Mouse (Mus musculus): ENCODE measurements at regions not wholly inside any gene's neighbourhood (a gene's known extent, or its start where the extent isn't known, plus 50 kb on each side); places are given as distances from the start of the nearest gene placed in this dataset.

DNA sequence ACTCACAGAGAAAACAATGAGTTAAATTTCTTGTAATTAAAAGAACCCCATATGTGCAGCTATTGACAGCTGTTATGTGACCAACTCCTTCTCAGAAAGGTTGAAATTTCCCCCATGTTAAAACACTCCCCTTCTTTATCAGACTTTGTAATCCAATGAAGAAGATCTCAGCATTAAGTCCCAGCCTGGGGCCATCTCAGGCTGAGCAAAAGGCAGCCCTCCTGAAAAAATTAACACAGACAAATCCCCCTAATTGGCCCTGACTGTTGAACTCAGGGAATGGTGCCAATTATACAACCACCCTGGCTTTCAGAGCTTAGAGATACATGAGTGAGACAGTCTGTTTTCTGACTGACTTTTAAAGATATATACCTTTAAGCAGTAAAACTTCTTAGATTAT is 454.9 kb upstream of the Atp11b start:
- intact Hi-C loops (cut with DNase I): no loop called here
- DNase-seq: no peak

DNA sequence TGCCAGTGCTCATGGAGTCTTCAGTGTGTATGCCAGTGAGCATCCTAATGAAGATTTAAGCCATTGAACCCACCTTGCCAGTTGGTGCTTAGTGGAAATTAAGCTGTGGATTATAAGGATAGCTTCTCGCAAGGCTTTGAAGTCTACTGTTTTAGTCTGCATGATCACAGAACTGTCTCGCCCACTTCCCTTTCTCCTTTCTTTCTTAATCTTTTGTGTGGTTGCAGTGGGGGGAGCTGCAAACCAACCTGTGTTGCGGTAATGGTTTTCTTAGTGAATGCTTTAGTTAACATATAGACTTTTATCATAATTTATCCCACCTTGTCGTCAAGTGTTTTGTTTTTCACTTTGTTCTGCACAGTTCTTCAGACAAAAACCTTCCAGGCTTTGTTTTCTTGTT is 447.9 kb upstream of the Atp11b start:
- intact Hi-C loops (cut with DNase I): no loop called here
- no peak for DNase-seq

DNA sequence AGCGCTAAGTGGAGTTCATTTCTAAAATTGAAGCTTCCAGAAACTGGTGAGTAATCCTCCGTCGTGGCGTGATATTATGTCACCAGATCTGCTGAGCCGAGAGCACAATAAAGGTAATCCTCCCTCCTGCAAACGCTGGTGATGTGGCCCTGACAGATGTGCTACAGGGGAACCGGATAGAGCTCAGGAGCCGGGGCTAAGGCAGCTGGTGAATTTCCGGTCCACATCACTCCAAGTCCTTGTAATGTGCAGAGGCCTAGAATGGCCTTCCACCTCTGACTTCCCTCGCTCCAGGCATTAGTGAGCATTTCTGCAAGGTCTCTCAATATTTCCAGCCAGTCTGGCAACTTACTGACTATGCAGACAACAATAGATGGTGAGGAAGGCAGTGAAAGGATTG is 439.7 kb upstream of the Atp11b start:
- intact Hi-C loops (cut with DNase I): no loop called here
- no peak for DNase-seq

DNA sequence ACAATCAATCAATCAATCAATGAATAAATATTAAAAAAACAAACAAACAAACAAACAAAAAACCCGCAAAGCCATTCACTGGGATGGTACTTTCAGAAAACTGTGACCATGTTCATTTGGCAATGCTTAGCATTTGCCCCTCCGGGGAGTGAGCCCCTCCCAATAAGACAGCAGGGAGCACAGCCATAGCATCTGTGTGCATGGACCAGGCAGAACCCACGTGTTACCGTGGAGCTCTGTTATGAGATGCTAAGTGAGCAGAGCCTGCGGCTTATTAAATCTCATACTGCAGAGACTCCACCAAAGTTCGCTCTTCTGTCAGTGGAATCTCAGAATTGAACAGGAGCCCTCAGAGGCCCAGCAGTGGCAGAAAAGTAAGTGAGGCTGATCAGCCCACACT is 438.7 kb upstream of the Atp11b start:
- no peak for DNase-seq
- intact Hi-C loops (cut with DNase I): no loop called here

DNA sequence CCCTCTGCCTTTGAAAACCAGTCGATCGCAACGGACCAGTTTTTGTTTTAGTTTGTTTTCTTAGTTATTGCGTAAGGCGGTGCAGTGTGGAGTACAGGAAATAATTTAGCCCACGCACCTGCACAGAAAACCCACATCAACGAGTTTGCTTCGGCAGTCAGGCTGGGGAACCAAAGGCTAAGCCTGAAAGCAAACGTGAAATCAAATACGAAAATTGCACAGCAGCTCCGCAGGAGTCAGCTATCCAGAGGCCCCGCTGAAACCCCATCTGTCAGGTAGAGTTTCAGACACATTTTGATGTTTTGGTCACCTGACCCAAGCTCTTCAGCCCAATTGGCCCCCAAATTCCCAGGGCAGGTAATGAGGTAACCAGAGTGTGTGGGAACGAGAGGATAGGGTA is 435.6 kb upstream of the Atp11b start:
- intact Hi-C loops (cut with DNase I): no loop called here
- DNase-seq: no peak

DNA sequence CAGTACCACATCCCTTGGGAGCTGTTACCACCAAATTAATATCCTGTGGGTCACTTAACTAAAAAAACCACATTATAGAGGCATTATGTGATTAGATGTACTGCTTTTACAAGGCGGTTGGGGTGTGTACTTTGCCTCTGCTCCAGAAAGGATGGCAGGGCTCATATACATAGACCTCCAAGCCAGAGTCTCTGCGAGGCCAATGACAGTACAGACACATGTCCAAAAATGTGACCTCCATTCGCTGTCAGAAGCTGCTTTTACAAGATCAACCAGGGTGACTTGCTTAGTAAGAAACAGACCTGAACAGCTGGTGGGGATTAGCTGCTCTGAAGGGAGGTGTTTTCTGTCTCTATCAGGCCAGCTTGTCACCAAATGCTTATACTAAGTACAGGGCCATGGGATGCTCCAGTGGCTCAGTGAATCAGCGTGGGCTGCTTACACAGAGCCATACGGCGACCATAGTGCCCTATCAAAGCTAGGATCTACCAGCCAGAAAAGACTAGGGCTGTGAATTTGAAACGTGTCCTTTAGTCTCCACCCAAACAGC is 433.0 kb upstream of the Atp11b start:
- intact Hi-C loops (cut with DNase I): no loop called here
- DNase-seq: no peak

DNA sequence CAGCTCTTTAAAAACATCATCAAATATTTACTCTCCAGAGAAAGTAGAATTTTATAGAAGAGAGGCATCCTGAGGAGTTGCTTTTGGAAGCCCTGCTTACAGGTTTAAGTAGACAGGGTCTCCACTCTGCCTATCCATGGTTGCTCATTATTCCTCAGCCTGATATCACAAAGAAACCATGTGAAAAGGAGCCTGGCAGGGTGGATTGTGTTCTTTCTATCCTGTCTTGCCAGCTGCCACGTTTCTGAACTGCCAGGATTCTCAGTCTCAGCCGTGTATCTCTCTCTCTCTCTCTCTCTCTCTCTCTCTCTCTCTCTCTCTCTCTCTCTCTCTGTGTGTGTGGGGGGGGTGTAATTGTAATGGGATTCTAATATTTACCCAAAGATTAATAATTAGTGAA is 431.9 kb upstream of the Atp11b start:
- no peak for DNase-seq
- intact Hi-C loops (cut with DNase I): no loop called here

DNA sequence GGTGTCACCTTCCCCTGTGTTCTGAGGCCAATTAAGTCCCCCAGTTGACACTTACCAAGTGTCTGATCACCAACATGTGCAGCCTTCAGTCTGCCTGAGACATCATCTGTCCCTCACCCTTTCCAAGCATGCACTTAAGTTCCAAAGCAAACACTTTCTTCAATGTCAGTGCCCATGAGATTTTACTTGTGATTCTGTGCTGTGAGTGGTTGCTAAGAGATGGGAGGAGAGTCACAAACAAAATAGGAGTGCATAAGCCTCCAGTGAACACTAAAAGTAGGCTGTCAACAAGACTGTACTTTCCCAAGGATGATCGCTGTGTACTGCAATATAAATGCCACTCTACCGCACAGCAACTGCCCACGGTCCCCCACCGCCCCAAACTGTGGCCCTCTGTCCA is 431.0 kb upstream of the Atp11b start:
- intact Hi-C loops (cut with DNase I): no loop called here
- DNase-seq: no peak

DNA sequence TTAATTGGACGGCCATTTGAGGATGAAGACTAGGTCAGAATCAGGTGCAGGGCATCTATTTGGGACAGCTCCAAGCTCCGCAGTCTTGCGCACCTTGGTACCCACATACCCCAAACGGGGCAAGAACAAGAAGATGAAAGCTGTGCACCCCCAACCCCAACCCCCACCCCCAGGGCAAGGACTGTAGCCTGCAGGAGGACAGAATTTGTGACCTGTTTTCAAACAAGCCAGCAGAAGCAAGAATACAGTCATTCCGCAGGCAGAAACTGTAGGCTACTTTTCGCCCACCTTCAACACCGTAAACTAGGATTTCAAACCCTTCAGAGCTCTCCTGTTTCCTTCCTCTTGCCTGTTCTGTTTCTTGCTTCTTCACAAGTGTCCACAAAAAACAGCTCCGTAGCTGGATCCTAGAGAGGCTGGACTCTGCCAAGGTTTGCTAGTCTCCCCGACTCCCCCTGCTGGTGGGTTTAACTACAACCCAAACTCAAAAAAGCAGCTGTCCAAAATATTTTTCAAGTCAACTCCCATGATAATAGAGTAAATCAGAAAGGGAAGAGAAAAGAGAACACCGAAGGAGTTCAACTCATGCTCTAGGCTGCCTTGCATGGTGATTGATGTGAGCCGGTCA is 430.3 kb upstream of the Atp11b start:
- peak; percentile 18 to 38 for DNase-seq
- intact Hi-C loops (cut with DNase I): no loop called here

DNA sequence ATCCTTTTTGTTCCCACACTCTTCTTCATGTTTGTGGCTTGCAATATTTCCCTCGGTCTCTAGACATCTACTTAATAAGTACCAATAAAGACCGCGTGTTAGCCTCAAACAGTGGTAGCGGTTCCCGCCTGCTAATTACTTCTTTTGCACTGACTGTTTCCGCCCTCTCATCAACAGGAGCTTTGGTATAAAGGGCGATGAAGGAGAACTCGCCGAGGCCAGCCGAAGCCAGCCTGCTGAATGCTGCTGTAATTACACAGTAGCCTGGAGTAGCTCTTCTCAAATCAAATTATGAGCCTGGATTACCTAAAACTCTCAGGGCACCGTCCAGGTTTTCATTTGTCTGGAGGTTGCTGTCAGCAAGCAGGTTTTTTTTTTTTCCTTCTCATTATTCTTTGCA is 429.7 kb upstream of the Atp11b start:
- intact Hi-C loops (cut with DNase I): no loop called here
- no peak for DNase-seq

DNA sequence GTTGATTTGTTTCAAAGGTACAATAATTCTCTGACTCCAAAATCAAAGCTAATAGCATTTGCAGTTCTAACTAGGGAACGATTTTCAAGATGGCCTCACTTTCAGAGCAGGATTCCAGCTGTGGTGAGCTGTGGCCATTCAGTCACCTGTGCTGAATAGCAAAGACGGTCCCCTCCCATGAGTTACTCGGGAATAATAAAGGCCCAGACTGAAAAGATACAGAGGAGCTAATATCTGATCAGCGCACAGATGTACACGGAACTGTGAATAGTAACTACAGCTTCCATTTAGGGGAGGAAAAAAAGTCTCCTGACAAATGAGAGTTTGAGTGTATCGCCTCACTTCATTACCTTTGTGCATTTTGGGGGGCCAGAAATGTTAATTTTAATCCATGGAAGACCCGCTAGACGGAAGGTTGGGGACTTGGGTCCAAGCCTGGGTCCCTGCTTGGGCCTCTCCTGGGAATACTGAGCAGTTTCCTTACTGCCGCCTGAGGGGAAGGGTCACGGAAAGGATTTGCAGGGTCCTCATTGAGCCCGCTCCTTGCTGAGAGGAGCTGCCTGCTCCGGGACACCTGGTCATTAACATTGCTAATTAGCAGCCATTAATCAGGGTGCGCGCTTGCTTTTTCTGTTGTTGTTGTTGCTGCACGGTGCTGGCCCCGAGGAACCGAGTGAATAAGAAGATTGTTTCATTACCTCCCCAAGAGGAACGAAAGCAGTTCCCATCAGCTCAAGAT is 421.2 kb upstream of the Atp11b start:
- no peak for DNase-seq
- intact Hi-C loops (cut with DNase I): no loop called here

DNA sequence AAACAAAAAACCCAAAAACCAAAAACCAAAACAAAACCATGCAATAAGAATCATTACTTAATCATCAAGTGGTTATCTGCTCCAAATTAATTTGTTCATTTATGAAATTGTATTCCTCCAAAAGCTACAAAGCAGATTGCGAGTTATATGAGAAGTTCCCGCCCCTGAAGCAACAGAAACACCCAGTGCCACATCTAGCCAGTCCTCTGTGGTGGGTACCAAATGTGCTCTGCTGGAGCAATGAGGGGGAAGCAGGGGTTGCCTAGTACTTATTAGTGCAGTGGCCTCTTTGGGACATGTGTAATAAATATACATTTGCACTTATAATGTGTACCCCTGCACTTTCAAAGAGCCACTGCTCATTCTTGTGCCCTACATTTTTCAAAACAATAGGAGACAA is 419.9 kb upstream of the Atp11b start:
- DNase-seq: no peak
- intact Hi-C loops (cut with DNase I): no loop called here

DNA sequence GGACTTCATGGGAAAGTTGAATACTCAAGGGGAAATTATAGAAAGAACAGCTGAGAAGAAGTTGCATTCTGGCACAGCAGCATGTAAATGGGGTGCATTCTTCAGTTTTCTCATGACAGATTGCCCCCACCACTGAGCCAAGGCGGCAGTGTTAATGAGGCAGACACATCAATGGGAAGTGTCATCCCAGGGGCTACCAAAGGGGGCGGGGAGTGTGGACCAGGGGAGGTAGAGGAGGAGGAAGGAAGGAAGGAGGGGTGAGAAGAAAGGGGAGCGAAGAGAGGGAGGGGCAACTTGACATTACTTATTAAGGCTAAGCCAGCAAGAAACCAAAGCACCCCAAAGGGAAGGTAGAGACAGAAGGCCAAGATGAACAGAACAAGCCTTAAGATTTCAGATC is 419.4 kb upstream of the Atp11b start:
- intact Hi-C loops (cut with DNase I): no loop called here
- DNase-seq: no peak

DNA sequence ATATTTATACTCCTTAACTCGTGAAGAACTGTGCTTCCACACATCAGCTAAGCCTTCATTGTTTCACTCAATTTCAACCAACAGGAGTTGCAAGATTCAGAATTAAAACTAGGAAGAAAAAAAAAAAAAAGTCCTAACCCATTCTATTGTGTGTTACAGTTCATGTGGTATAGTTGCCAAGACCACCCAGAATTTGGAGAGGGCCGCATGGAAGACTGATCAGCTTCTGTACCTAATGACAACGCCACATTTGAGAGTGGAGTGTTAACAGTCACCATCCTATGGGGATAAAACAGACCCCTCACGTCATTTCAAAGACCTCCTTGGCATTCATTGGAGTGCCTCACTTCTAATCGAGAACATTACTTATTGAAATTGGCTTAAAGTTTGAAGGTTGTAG is 418.1 kb upstream of the Atp11b start:
- DNase-seq: no peak
- intact Hi-C loops (cut with DNase I): no loop called here

DNA sequence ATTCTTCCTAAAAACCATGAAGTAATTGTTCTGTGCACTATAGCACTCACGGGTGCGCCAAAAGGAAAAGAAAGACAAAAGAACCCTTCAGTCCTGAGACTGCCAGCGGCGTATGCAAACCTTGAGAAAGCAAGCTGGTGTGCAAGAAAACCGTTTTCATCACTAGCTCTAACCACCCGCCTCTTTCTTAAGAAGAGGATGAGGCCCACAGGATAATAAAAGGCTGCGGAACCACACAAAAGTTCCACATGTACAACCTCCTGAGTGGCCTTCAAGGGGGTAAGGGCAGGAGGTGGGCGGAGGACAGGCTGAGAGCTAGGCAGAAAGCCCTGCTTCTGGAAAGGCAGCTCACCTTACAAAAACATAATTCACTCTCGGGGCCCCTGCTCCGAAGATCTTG is 413.4 kb upstream of the Atp11b start:
- intact Hi-C loops (cut with DNase I): no loop called here

DNA sequence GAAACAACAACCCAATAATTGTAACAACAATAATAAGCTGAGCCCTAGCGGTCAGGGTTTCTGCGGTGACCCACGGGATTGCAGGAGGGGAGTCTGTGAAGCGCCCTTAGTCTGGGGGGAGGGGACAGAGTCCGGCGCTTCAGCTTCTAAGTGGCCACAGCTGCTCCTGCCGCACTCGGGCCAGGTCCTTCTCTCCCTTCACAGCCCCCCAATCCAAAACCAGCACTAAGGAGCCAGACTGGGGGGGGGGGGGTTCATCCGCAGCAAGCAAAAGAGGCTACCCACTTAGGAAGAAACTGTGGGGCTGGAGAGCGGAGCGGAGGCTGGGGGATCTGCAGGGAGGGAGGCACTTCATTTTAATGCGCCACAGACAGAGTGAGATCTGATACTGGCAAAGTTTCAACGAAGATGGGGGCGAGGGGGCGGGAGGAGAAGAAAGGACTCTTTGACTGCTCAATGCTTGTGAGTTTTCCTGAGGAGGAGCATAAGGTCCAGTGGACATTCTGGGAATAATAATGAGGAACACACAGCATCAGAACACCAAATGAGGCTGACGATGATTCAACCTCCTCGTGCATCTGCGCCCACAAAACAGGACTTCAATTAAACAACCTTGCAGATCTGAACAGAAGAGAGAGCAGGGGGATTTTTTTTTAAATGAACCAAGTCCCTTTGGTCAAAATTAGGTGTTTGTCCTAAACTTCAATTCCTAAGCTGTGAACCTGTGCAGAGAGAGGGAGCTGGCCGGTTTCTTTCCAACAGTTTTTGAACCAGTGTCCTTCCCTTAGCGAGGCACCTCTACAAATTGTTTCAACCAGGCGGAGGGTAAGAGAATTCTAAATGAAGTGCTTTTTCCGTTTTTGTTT is 412.7 kb upstream of the Atp11b start:
- intact Hi-C loops (cut with DNase I): no loop called here

More for the DNA sequence above, 413.4 kb upstream of the Atp11b start:
- DNase-seq: no peak

DNA sequence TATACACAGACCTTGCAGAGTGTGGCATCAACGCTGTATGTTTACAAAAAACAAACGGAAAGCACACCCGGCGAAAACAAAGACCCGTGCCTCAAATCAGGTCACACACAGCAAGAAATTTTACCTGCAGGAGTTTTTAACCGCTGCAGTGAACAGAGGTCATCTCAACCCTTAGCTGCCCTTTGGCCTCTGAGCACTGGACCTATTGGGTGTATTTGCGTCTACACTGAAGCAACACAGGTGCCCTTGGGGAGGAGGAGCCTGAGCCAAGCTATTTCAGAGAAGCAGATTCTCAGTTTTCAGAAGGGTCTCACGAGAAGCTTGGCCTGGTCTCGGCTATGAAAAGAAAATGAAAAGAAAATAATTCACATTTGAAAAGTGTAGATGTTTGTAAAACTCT is 412.1 kb upstream of the Atp11b start:
- no peak for DNase-seq

More for the DNA sequence above, 412.7 kb upstream of the Atp11b start:
- no peak for DNase-seq

DNA sequence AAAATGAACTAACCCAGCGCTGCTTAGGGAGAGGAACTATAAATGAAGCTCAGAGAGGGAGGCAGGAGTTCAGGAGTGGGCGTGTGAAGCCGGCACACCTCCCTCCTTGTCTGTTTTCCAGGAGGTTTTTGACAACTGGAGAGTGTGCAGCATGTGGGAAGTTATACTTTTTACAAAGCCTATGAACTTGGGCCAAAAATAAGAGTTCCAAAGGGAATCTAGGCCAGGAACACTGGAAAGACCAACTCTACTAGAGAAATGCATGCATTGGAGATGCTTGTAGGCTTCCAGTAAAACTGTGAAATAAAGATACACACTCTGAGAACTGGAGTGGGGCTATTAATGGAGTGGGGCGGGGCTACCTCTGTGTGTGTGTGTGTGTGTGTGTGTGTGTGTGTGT is 411.3 kb upstream of the Atp11b start:
- no peak for DNase-seq
- intact Hi-C loops (cut with DNase I): no loop called here

More for the DNA sequence above, 412.1 kb upstream of the Atp11b start:
- intact Hi-C loops (cut with DNase I): no loop called here

DNA sequence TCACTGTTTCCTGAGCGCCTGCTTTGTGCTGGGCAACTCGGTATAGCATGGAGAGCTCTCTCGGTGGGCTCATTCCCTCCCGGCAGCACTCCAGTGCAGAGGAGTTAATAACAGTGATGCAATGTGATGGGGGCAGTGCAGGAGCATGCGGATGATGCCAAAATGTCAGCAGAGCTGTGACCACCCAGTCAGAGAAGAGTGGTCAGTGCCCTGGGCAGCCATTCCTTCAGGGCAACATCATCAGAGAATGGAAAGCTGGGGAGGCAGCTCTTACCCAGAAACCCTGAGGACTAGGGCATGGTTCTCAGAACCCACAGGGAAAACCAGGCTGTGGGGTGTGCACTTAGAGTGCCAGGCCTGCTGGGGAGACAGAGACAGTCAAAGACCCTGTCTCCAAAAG is 410.0 kb upstream of the Atp11b start:
- DNase-seq: no peak
- intact Hi-C loops (cut with DNase I): no loop called here

DNA sequence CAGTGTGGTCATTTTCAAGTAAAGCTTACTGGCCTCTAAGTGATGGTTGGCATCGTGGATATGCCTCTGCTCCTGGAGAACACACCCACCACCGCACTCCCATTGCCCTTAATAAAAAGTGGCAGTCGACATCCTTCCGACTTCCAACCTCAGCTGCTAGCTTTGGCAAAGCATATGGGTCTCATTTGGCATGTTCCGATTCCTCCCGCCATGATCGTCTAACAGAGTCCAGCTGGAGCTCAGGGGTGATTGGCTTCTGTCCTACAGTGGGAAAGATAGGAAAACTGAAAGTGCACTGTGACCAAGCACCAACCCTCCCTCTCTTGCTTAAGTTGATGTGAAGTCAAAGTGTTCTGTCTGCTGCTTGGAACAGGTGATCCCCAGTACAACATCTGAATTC is 404.8 kb upstream of the Atp11b start:
- DNase-seq: no peak

DNA sequence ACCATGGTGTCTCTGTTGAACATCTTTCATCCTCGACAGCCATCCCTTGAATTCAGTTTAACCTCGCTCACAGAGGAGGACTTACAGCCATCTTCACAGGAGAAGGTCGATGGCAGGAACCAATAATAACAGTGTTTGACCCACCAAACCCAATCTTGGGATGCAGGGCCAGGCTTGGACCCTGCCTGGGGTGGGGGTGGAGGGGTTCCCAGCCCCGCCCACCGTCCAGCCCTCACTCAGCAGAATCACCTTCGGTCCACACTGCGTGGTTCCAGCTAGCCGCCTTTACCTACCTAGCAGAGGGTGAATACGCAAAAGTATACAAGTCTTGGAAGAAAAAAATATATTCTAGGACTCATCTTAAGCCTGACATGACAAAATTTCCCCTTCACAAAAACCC is 400.5 kb upstream of the Atp11b start:
- DNase-seq: no peak
- intact Hi-C loops (cut with DNase I): no loop called here

More for the DNA sequence above, 404.8 kb upstream of the Atp11b start:
- intact Hi-C loops (cut with DNase I): no loop called here
